Mouse (Mus musculus) kidney, adult 18-20 months (tissue): ENCODE measurements around the gene Rbm4.
"Not testable (repeated sequence)": the region's sequence is repeated elsewhere in the genome, so short reads cannot be mapped to it uniquely, and the experiment has no call there.

ENCODE experiments used
- DNase-seq: peaks from one replicate; pipeline ENCODE4 v3.0.0; 2021

Rbm4 gene

DNA sequence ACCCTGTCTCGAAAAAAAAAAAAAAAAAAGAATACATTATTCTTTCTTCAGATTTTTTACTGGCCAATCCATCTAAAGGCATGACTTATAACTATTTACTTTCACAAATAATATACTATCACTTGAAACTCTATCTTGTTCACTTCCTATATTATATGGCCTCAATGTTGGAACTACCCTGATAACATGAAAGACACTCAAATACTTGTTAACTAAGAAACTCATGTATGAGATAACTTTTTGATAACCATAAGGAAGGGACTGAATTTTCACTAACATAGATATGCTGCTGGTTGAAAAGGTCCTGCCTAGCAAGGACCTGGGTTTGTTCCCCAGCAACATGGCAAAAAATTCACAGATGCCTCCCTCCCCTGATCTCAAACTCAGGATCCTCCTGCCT, 2.2 kb upstream of the Rbm4 start:
- DNase-seq = no peak

DNA sequence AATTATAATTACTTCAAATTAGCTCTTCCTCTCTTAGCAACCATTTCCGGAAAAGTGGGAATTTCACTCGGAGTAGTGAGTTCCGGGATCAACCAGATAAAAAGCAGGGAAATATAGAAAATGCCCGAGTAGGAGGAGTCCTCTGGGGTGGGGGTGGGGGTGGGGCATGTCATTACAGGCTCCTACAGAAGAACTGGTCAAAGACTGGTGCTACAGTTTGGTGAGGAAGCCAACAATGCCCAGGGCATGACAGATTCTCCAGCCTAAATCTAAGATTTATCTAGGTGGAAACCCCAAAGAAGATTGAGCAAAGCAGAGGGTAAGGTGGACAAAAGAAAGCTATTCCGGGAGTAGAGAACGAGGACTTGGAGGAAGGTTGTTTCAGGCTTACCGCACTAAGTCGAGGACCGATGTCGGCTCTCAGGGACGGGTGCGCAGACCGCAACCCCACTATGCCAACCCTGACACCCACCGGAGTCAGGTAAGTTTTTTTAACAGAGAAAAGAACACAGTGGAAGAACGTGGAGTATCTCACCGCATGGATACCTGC, 345 bp downstream of the Rbm4 start:
- DNase-seq = no peak

DNA sequence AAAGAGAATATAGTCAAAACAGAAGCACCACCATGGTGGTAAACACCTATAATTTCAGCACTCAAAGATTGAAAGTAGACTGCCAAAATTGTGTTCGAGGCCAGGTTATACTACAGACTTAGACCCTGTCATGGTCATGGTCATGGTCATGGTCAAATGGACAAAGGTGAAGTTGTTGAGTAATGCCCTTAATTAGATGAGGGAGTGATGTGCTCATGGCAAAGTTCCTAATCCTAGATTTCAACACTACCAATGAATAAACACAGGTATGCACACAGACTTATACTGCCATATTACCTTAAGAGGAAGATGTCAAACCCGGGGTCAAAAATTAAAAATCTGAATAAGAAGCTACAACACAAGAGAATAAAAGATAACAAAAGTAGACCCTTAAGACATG, 7.4 kb downstream of the Rbm4 start:
- no peak for DNase-seq

GRCm38 (mm10) chr19:4785206-4785605, 8.5 kb downstream of the Rbm4 start:
- no peak for DNase-seq

DNA sequence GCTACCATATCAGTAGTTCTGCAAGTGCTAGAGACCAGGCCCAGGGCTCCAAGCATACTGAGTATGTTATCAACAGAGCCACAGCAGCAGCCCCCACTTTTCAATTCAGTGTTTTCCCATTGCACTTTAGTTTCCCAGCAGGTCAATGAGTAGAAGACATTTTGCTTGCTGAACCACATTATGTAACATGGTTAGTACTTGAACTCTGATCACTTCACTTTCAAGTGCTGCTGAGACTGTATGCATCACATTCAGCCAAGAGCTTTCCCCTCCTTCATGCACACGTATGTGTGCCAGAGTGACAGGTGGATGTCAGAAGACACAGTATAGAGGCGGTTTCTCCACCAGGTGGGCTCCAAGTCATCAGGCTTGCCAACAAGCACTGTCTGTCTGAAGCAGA, 10.8 kb downstream of the Rbm4 start:
- DNase-seq = no peak

- DNase-seq = no peak
Observed at GRCm38 (mm10) chr19:4772785-4773184, 20.9 kb downstream of the Rbm4 start.

DNA sequence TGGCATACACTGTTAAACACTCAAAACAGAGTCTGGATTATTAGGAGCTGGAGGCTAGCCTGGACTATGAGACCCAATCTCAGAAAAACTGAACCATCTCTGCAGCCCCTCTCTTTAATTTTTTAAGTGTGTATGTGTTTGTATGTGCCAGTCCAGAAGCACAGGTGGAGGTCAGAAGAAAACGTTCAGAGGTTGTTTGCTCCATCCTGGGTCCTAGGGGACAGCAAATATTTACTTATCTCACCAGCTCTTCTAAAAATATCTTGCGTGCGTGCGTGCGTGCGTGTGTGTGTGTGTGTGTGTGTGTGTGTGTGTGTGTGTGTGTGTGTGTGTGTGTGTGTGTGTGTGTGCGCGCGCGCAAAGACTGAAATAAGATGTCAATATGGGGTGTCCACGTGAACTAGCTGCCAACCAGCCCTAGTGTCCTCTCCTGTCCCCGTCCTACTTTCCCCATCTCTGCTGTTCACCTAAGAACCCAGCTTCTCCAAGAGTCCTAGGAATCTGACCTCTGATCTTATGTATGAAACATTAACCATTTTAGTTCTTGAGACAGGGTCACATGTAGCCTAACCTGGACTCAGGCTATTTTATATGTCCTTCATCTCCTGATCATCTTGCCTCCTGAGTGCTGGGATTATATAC, 26.1 kb downstream of the Rbm4 start:
- no peak for DNase-seq

DNA sequence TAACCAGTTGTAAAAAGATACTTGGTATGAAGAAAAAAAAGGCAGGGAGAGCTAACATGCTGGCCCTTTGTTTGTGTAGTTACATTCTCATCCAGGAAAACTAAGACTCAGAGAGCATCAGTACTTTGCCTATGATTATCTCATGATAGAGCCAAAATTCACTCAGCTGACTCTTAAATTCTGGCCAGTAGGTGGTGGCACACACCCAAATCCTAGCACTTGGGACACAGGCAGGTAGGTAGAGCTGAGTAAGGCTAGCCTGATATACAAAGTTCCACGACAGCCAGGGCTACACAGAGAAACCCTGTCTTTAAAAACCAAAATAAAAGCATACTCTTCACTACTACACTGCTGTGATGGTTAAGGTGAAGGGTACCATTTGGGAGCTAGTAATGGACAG, 30.8 kb downstream of the Rbm4 start:
- DNase-seq = peak; percentile 34

- DNase-seq = not testable (repeated sequence)
Observed at GRCm38 (mm10) chr19:4760544-4760943, 33.2 kb downstream of the Rbm4 start.

DNA sequence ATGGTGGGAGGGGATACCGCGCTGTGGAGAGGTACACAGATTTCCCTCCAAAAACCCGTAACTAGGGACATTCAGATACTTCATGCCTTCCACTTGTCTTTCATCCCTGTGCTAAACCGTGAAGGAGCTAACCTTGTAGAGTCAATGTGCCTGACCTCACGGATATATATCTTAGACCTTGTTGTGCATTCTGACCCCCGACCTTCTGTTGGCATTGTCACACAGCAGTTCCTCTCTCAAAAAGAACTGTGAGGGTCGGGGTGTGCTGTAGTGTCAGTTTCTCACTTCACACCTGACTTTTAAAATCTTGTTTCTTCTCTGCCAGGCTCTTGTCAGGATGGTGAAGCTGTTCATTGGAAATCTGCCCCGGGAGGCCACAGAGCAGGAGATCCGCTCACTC, 36.8 kb downstream of the Rbm4 start:
- no peak for DNase-seq

DNA sequence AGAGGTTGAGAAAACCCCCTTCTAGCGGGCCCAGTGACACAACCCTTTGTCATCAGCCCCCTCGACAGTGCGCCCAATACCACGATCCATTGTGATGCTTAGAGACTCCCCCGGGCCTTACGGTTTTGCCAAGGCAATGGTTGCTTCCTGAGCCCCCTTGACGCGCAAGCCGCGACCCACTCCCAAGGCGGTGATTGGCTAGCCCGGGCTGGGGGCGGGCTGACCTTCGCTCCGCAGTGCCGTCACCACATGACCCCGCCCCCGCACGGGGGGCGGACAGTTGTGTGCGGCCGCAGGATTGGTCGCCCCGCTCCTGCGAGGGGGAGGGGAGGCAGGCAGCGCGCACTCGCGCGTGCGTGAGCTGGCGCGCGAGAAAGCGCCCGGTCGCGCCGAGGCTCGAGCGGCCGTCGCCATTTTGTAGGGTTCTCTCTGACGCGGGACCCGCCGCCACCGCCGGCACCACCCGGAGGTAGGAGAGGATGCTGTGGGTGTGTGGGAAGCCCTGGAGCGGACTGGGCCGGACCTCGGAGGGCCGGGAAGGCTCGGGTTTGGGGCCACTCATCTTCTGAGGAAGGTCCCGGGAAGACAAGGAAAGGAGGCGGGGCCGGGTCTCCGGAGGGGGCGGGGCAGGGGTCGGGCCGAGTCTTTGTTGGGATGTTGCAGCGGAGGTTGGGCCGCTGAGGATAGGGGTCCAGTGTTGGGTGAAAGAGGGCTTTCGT, 37.3 kb downstream of the Rbm4 start, which contains the start of gene Rbm4b:
Gene Rbm4b (plus strand): TSS at position 305 of the 719 bp plus-strand sequence.
- peak; percentile 96 for DNase-seq

DNA sequence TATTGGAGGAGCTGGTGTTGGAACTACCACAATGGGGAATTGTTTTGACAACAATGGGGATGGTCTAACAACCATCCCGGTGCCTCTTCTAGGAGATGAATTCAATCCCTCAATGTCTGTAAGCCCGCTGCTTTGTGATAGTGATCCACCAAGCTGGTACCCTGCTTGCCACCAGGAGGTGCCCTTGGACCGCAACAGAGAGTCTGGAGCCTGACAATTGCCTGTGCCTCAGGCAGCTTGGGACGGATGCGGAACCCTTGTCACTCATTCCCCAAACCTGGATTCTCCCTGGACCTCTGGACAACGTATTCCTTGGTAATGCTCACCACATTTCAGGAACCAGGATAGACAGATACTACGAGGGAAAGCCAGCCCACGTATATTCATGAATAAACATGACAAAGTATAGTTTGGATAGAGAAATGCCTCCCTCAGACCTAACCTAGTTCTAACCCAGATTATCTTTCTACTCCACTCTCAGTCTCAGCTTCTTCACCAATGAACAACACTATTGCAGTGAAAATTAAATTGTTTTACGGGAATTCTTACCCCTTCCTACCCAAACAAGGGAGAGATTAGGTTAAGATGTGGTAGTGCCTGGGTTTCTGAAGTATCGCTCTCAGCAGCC, 38.0 kb downstream of the Rbm4 start:
- DNase-seq = peak; percentile 93

DNA sequence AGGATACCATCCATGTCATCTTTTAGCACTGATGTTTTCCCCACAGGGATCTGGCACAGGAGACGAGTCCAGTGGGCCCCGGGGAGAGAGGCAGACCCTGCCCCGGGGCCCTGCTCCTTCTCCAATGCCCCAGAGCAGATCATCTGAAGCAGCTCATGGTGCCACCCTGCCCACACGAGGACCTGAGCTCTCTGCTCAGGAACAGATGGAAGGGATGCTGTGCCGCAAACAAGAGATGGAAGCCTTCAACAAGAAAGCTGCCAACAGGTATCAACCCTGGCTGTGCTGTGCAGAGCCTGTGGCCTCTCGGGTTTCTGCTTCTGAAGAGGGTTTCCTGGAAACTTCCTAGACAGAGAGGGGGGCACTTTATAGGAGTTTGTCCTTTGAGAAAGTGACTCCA, 43.7 kb downstream of the Rbm4 start:
- no peak for DNase-seq

- DNase-seq = no peak
Observed at GRCm38 (mm10) chr19:4748493-4748892, 45.2 kb downstream of the Rbm4 start.

GRCm38 (mm10) chr19:4747631-4748312, 45.9 kb downstream of the Rbm4 start:
- no peak for DNase-seq

DNA sequence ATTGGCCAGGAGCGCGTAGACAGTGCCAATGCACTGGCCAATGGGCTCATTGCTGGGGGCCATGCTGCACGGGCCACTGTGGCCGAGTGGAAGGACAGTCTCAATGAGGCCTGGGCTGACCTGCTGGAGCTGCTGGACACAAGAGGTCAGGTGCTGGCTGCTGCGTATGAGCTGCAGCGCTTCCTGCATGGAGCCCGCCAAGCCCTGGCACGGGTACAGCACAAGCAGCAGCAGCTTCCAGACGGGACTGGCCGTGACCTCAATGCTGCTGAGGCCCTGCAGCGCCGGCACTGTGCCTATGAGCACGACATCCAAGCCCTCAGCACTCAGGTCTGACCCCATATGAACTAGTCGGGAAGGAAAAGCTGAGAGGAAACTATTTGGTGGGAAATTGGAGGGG, 47.1 kb downstream of the Rbm4 start:
- no peak for DNase-seq

GRCm38 (mm10) chr19:4745681-4746080, 48.0 kb downstream of the Rbm4 start:
- no peak for DNase-seq

DNA sequence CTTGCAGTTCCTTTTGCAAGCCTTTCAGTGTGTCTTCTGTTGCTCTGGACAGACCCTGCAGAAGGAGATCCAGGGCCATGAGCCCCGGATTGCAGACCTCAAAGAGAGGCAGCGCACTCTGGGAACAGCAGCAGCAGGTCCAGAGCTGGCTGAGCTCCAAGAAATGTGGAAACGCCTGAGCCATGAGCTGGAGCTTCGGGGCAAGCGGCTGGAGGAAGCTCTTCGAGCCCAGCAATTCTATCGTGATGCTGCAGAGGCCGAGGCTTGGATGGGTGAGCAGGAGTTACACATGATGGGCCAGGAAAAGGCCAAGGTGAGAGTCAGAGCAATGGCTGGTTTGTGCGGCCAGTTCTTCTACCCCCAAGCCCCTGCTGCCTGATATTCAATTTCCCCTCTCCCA, 48.6 kb downstream of the Rbm4 start:
- no peak for DNase-seq

- no peak for DNase-seq
Observed at GRCm38 (mm10) chr19:4744026-4744425, 49.7 kb downstream of the Rbm4 start.

DNA sequence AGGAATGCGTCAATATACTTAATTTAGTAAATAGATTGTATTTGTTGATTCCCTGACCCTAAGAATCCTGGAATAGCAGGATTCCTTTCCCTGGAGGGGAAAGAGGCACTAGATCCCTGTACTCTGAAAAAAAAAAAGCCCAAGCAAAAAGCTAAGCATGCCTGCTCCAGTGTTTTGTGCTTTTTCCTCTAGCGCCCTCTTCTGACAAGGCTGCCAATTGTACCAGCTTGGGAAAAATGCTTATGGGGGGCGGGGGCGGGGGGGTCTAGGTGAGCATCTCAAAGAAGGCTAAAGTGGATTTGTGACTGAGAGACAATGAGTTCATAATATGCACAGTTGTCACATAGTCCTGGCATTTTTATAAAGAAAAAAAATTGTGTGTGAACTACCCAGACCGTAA, 50.2 kb downstream of the Rbm4 start:
- DNase-seq = no peak

- no peak for DNase-seq
Observed at GRCm38 (mm10) chr19:4742229-4742628, 51.5 kb downstream of the Rbm4 start.

DNA sequence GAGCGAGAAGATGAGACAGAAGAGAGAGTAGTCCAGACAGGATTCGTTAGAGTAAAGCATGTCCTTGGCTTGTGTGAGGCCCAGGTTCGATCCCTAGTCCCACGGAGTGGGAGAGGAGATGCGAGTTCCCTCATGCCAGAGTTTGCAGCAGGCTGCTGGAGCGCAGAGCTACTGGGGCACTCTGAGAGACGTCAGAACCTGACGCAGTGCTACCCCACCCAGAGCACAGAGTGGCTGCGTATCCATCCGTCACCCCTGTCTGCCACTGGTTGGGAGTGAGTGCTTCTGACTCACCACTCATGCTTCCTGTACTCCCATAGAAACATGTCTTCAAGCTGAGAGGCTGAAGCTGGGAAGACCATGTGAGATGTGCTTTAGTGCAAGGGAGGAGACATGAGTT, 52.2 kb downstream of the Rbm4 start:
- no peak for DNase-seq

GRCm38 (mm10) chr19:4739762-4740161, 53.9 kb downstream of the Rbm4 start:
- no peak for DNase-seq
